Mouse (Mus musculus) mature B cell (primary cell): ENCODE measurements around the gene 4922502D21Rik.
"Not testable (repeated sequence)": the region's sequence is repeated elsewhere in the genome, so short reads cannot be mapped to it uniquely, and the experiment has no call there.

Experiments
- in situ Hi-C: fragments of 300-500 bp; cut with MboI; formaldehyde crosslinking; loops from 2 replicates; pipeline ENCODE4 v1.14.3; 2019

Gene 4922502D21Rik

DNA sequence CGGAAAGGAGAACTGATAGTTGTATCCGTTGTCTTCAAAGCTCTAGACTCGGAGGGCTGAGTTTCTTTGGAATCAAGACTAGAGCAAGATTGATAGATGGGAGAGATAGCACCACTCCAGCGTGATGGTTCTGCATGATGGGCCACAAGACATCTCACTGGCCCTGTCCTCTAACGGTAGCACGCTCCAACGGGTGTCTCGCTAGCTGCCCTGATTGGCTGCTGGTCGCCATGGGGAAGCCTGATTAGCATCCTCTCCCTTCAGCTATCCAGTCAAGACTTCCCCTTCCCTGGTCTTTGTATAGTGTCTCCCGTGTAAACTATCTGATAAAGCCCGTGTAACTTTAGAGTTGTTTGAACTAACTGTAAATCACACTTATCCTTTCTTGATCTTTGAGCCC, at the start of gene 4922502D21Rik:
Gene 4922502D21Rik, minus strand, starts transcription at position 187 of the 400 bp plus-strand sequence.
- in situ Hi-C loops: loop anchor here (5.0 kb wide), 1 partner anchor 36 kb away; no protein-coding TSS in a partner anchor

GRCm38 (mm10) chr6:129380454-129380853, 48.9 kb upstream of the 4922502D21Rik start:
- in situ Hi-C loops: loop anchor here (10.0 kb wide), 1 partner anchor 144 kb away; no protein-coding TSS in a partner anchor

DNA sequence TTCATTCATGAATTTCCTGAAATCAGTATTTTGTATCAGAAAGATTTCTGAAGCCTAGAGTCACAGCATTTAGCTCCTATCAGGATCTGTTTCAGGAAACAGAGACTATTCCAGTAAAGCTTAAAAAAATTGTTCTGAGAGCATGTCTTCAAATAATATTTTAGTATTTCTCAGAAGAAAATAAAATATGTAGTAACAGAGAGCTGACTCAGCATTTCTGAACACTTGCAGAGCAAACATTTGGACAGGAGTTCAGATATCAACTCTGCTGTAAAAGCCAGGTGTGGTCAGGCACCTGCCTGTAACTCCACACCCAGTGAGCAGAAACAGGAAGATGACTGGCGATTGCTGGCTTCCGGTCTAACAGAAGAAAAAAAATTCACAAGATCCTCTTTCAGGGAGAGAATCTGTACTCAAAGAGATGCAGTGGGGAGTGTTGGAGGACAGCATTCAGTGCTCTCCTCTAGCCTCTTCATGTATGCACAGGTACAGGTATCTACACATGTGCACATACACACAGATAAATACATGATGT, 43.4 kb upstream of the 4922502D21Rik start:
- in situ Hi-C loops: no loop called here

DNA sequence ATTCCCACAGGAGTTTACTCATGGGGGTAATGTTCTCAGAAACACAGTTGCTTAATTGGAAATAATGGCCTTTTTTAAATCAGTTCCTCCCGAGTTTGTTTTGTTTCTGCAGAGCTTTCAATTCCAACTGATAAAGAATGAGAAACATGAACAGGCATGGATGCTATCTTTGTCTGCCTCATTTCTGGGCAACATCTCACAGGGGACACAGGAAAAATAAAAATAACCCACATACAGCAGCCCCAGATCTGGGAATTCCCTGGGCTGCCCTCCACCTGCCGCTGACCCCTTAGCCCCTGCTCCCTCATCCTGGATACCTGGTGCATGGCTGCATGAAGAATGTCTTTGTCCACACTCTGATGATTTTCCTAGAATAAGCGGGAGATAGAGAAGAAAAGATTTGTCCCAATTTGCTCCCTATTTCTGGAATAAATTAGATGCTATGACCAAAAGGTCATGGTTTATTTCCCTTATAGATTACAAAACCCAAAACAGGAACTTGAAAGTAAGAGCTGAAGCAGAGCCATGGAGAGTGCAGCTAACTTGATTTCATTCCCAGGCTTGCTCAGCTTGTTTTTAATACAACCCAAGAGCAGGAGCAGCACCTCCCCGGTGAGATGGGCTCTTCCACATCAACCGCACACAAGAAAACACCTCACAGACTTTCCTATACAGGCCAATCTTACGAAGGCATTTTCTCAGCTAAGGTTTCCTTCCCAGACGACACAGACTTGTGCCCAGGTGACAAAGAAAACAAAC, 38.0 kb upstream of the 4922502D21Rik start:
- in situ Hi-C loops: loop anchor here (5.0 kb wide), 2 partner anchors 37 to 112 kb away; partner anchors contain the start of gene 4922502D21Rik

DNA sequence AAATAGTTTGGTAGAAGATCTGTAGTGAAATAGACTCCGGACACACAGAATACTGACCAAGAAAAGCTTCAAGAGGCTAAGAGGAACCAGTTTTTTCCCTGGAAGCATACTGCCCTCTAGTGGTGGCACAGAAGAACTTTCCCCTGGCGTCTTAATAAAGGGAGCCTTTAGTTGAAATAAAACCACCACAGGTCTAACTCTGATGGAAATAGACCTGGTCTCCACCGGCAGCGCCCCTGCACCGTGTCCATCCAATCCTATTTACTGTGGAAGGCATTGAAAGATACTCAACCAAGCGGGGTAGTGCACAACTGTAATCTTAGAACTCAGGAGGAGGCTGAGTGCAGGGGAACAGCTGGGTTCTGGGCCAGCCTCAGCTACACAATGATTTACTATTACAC, 34.4 kb upstream of the 4922502D21Rik start:
- in situ Hi-C loops: loop anchor here (5.0 kb wide), 2 partner anchors 34 to 109 kb away; partner anchors contain the start of gene 4922502D21Rik

- in situ Hi-C loops: no loop called here
Observed at GRCm38 (mm10) chr6:129363942-129364341, 32.3 kb upstream of the 4922502D21Rik start.

GRCm38 (mm10) chr6:129359515-129359914, 27.9 kb upstream of the 4922502D21Rik start:
- in situ Hi-C loops: no loop called here

- in situ Hi-C loops: no loop called here
Observed at GRCm38 (mm10) chr6:129356430-129356829, 24.8 kb upstream of the 4922502D21Rik start.

GRCm38 (mm10) chr6:129355774-129356173, 24.2 kb upstream of the 4922502D21Rik start:
- in situ Hi-C loops: no loop called here

GRCm38 (mm10) chr6:129351091-129351490, 19.5 kb upstream of the 4922502D21Rik start:
- in situ Hi-C loops: no loop called here

- in situ Hi-C loops: no loop called here
Observed at GRCm38 (mm10) chr6:129349524-129350352, 18.1 kb upstream of the 4922502D21Rik start.

- in situ Hi-C loops: no loop called here
Observed at GRCm38 (mm10) chr6:129344408-129344807, 12.8 kb upstream of the 4922502D21Rik start.

DNA sequence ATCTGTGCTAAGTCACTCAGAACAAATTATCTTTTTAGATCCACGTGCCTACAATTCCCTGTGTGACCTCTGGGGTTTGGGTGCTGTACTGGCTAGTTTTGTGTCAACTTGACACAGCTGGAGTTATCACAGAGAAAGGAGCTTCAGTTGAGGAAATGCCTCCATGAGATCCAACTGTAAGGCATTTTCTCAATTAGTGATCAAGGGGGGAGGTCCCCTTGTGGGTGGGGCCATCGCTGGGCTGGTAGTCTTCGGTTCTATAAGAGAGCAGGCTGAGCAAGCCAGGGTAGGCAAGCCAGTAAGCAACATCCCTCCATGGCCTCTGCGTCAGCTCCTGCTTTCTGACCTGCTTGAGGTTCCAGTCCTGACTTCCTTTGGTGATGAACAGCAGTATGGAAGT, 10.8 kb upstream of the 4922502D21Rik start, which contains the start of gene Clec12a:
Gene Clec12a, plus strand, starts transcription at position 301 of the 400 bp plus-strand sequence.
- in situ Hi-C loops: not testable (repeated sequence)

GRCm38 (mm10) chr6:129337751-129338150, 6.2 kb upstream of the 4922502D21Rik start:
- in situ Hi-C loops: no loop called here

DNA sequence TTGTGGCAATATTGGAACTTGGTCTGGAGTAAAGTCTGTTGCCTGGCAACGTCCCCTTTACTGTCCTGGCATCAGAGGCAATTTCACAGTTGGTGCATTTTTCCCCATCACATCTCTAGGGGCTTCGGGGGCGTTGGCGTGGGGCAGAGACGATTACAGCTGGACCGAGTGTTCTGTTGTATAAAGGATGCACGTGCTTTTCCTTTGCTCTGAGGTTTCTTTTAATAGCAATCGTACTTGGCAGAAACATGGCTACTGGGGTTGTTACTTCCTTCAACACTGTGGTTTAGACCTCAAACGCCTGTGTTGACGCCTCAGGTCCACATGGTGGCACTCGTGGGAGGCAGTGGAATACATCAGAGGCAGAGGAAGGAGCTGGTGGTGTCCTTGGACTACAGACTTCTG, 2.1 kb upstream of the 4922502D21Rik start:
- in situ Hi-C loops: loop anchor here (5.0 kb wide), 1 partner anchor 34 kb away; no protein-coding TSS in a partner anchor

DNA sequence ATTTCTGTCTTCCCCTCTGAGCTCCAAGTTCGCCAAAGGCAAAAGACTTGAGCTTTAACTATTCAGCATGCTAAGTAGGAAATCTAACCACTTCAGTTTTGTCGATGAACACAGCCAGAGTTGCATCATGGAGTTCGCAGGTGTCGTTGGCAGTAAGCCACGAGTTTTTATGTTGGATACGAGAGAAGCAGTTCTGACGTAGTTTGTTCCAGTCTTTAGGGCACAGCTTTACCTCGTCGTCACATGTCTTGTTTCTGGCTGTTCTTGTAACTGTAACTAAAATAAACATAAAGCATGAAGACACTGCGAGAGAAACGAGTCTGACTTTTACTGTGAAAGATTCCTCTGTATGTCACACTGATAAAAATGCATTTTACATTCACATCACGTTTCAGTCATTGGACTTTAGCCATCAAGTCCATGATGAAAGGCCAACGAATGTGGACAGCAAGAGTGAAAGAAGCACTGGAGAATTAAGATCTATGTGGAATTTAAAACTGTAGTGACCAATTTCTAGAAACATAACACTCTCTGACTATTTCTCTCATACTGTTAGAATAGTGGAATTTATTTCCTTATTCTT, 4.9 kb downstream of the 4922502D21Rik start:
- in situ Hi-C loops: no loop called here

DNA sequence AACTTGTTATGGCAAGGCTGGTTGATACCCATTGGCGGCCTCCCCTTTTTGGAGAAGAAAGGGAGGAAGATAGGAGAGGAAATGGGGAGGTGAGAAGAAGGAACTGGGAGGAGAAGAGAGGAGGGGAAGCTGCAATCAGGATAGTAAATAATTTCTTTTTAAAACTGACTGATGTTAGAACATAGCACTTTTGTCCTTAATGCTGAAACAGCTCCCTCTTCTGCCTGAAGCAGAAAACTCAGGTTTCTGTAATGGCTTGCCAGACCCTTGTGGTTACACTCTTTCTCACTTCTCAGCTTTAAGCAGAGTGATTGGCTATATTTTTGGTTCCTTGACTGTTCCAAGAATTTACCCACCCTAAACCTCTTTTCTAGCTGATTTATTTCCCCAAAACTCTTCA, 5.6 kb downstream of the 4922502D21Rik start:
- in situ Hi-C loops: no loop called here

DNA sequence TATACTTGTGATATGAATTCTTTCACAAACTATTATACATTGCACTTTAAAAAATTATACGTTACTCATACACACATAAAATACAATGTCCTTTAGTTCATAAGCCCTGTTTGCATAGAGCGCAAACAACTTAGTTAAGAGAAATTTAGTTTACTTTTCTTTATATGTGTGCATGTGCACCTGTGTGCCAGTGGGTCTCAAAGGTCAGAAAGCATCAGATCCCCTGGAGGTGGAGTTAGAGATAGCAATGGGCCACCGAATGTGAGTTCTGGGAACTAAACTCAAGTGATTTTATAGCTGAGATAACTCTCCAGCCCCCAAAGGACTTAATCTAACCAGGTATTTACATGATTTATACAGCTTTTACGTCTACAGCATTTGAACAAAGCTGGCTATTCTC, 12.3 kb downstream of the 4922502D21Rik start:
- in situ Hi-C loops: loop anchor here (5.0 kb wide), 1 partner anchor 52 kb away; no protein-coding TSS in a partner anchor

GRCm38 (mm10) chr6:129318395-129318794, 13.2 kb downstream of the 4922502D21Rik start:
- in situ Hi-C loops: loop anchor here (5.0 kb wide), 1 partner anchor 51 kb away; no protein-coding TSS in a partner anchor

- in situ Hi-C loops: loop anchor here (5.0 kb wide), 1 partner anchor 49 kb away; no protein-coding TSS in a partner anchor
Observed at GRCm38 (mm10) chr6:129316463-129316862, 15.1 kb downstream of the 4922502D21Rik start.

- in situ Hi-C loops: loop anchor here (5.0 kb wide), 1 partner anchor 48 kb away; no protein-coding TSS in a partner anchor
Observed at GRCm38 (mm10) chr6:129315698-129316097, 15.9 kb downstream of the 4922502D21Rik start.
